Mouse (Mus musculus) stomach, postnatal 0 days (tissue): ENCODE measurements at regions not wholly inside any gene's neighbourhood (a gene's known extent, or its start where the extent isn't known, plus 50 kb on each side); places are given as distances from the start of the nearest gene placed in this dataset.

ENCODE experiments used
- CTCF ChIP-seq: IDR thresholded peaks from 2 replicates; pipeline ENCODE4 v1.5.1; 2016; ENCODE audit warnings: antibody characterized with exemption, low read depth, mild to moderate bottlenecking, moderate library complexity
- EP300 ChIP-seq: optimal IDR thresholded peaks from 2 replicates; pipeline ENCODE3; 2016; ENCODE audit warnings: antibody characterized with exemption

GRCm38 (mm10) chr14:47982993-47983740 lies 137.5 kb upstream of the Peli2 start:
- TF ChIP-seq EP300 (no peak), CTCF (no peak)
